Mouse (Mus musculus): ENCODE results near the gene Hivep2. TPM values are rescaled to one million over a fixed set of nuclear protein-coding genes. Genes with fewer than 3 reads are reported as not detected.

Hivep2 gene
- total RNA-seq, 1 experiment, result 2.3 TPM

- no peaks in the 10 kb centered on the region for H3K36me3 ChIP-seq (ENCODE audit: control insufficient read depth, insufficient read depth, low read length, poor library complexity, severe bottlenecking)
- in situ Hi-C loops (cut with MboI; ENCODE audit: low sequenced_read_pairs in 2 of 2, unreplicated experiment in 2 of 2), result no loop called here
- H3K9ac ChIP-seq (ENCODE audit: insufficient read depth, low read depth, low read length, poor library complexity, severe bottlenecking), result no peak overlapping the region
- peaks cover 0 to 2% of the 10 kb centered on the region in 2 experiments; a peak in 1 of 4 replicates for H3K4me1 ChIP-seq (ENCODE audit: control insufficient read depth in 2 of 2, insufficient read depth in 2 of 2, low read length in 2 of 2, poor library complexity in 1 of 2)
- no peak overlapping the region for H3K27ac ChIP-seq (ENCODE audit: insufficient read depth, low read depth, low read length, poor library complexity, severe bottlenecking)
- TF ChIP-seq ZNF384 (IDR thresholded peaks at IDR 0.05; ENCODE audit: low read depth, low read length) (no peak), ZC3H11A (IDR thresholded peaks at IDR 0.05; ENCODE audit: borderline replicate concordance, low read depth, low read length) (no peak), CHD2 (IDR thresholded peaks at IDR 0.05; ENCODE audit: low read depth, low read length) (no peak), MAFK (IDR thresholded peaks at IDR 0.05; ENCODE audit: insufficient read depth, low read depth, low read length) (no peak), HCFC1 (IDR thresholded peaks at IDR 0.05; ENCODE audit: borderline replicate concordance, insufficient read depth, low read length) (no peak)
- H3K4me3 ChIP-seq (ENCODE audit: insufficient read depth in 1 of 2, low read depth in 1 of 2, low read length in 2 of 2, poor library complexity in 1 of 2, severe bottlenecking in 1 of 2), result no peak overlapping the region
- DNase-seq (ENCODE audit: low read depth, low spot score), result no peak
- H3K9me3 ChIP-seq (ENCODE audit: control insufficient read depth, insufficient read depth, low read depth, low read length), result no peaks in the 10 kb centered on the region
Measured at GRCm38 (mm10) chr10:14024971-14025370, 59.1 kb downstream of the Hivep2 start.

GRCm38 (mm10) chr10:14027751-14028150 lies 61.9 kb downstream of the Hivep2 start:
- TF ChIP-seq ZC3H11A (IDR thresholded peaks at IDR 0.05; ENCODE audit: borderline replicate concordance, low read depth, low read length), result no peak
- TF ChIP-seq CHD2 (IDR thresholded peaks at IDR 0.05; ENCODE audit: low read depth, low read length), result no peak
- TF ChIP-seq ZNF384 (IDR thresholded peaks at IDR 0.05; ENCODE audit: low read depth, low read length), result no peak
- no peak for TF ChIP-seq HCFC1 (IDR thresholded peaks at IDR 0.05; ENCODE audit: borderline replicate concordance, insufficient read depth, low read length)
- Histone ChIP-seq H3K27ac (ENCODE audit: insufficient read depth, low read depth, low read length, poor library complexity, severe bottlenecking) (no peak overlapping the region), H3K4me3 (ENCODE audit: insufficient read depth in 1 of 2, low read depth in 1 of 2, low read length in 2 of 2, poor library complexity in 1 of 2, severe bottlenecking in 1 of 2) (no peak overlapping the region), H3K9me3 (ENCODE audit: control insufficient read depth, insufficient read depth, low read depth, low read length) (no peaks in the 10 kb centered on the region), H3K4me1 (ENCODE audit: control insufficient read depth in 2 of 2, insufficient read depth in 2 of 2, low read length in 2 of 2, poor library complexity in 1 of 2) (no peaks in the 10 kb centered on the region), H3K9ac (ENCODE audit: insufficient read depth, low read depth, low read length, poor library complexity, severe bottlenecking) (no peak overlapping the region), H3K36me3 (ENCODE audit: control insufficient read depth, insufficient read depth, low read length, poor library complexity, severe bottlenecking) (no peaks in the 10 kb centered on the region)
- no peak for DNase-seq (ENCODE audit: low read depth, low spot score)
- in situ Hi-C loops (cut with MboI; ENCODE audit: low sequenced_read_pairs in 2 of 2, unreplicated experiment in 2 of 2), result no loop called here

- no peak overlapping the region for H3K27ac ChIP-seq (ENCODE audit: insufficient read depth, low read depth, low read length, poor library complexity, severe bottlenecking)
- no peaks in the 10 kb centered on the region for H3K36me3 ChIP-seq (ENCODE audit: control insufficient read depth, insufficient read depth, low read length, poor library complexity, severe bottlenecking)
- H3K9me3 ChIP-seq (ENCODE audit: control insufficient read depth, insufficient read depth, low read depth, low read length), result no peaks in the 10 kb centered on the region
- in situ Hi-C loops (cut with MboI; ENCODE audit: low sequenced_read_pairs in 2 of 2, unreplicated experiment in 2 of 2), result no loop called here
- no peak for DNase-seq (ENCODE audit: low read depth, low spot score)
- no peak for TF ChIP-seq CHD2 (IDR thresholded peaks at IDR 0.05; ENCODE audit: low read depth, low read length)
- no peak for TF ChIP-seq ZC3H11A (IDR thresholded peaks at IDR 0.05; ENCODE audit: borderline replicate concordance, low read depth, low read length)
- TF ChIP-seq HCFC1 (IDR thresholded peaks at IDR 0.05; ENCODE audit: borderline replicate concordance, insufficient read depth, low read length), result no peak
- TF ChIP-seq MAFK (IDR thresholded peaks at IDR 0.05; ENCODE audit: insufficient read depth, low read depth, low read length), result no peak
- no peak for TF ChIP-seq ZNF384 (IDR thresholded peaks at IDR 0.05; ENCODE audit: low read depth, low read length)
- H3K4me1 ChIP-seq (ENCODE audit: control insufficient read depth in 2 of 2, insufficient read depth in 2 of 2, low read length in 2 of 2, poor library complexity in 1 of 2), result no peaks in the 10 kb centered on the region
- H3K4me3 ChIP-seq (ENCODE audit: insufficient read depth in 1 of 2, low read depth in 1 of 2, low read length in 2 of 2, poor library complexity in 1 of 2, severe bottlenecking in 1 of 2), result no peak overlapping the region
- H3K9ac ChIP-seq (ENCODE audit: insufficient read depth, low read depth, low read length, poor library complexity, severe bottlenecking), result no peak overlapping the region
Measured at GRCm38 (mm10) chr10:14028956-14029355, 63.1 kb downstream of the Hivep2 start.

- TF ChIP-seq ZNF384 (IDR thresholded peaks at IDR 0.05; ENCODE audit: low read depth, low read length) (no peak), ZC3H11A (IDR thresholded peaks at IDR 0.05; ENCODE audit: borderline replicate concordance, low read depth, low read length) (no peak), HCFC1 (IDR thresholded peaks at IDR 0.05; ENCODE audit: borderline replicate concordance, insufficient read depth, low read length) (no peak), MAFK (IDR thresholded peaks at IDR 0.05; ENCODE audit: insufficient read depth, low read depth, low read length) (no peak), CHD2 (IDR thresholded peaks at IDR 0.05; ENCODE audit: low read depth, low read length) (no peak)
- Histone ChIP-seq H3K27ac (ENCODE audit: insufficient read depth, low read depth, low read length, poor library complexity, severe bottlenecking) (no peak overlapping the region), H3K9ac (ENCODE audit: insufficient read depth, low read depth, low read length, poor library complexity, severe bottlenecking) (no peak overlapping the region), H3K4me1 (ENCODE audit: control insufficient read depth in 2 of 2, insufficient read depth in 2 of 2, low read length in 2 of 2, poor library complexity in 1 of 2) (no peaks in the 10 kb centered on the region), H3K9me3 (ENCODE audit: control insufficient read depth, insufficient read depth, low read depth, low read length) (no peaks in the 10 kb centered on the region), H3K36me3 (ENCODE audit: control insufficient read depth, insufficient read depth, low read length, poor library complexity, severe bottlenecking) (no peaks in the 10 kb centered on the region), H3K4me3 (ENCODE audit: insufficient read depth in 1 of 2, low read depth in 1 of 2, low read length in 2 of 2, poor library complexity in 1 of 2, severe bottlenecking in 1 of 2) (no peak overlapping the region)
- no peak for DNase-seq (ENCODE audit: low read depth, low spot score)
- in situ Hi-C loops (cut with MboI; ENCODE audit: low sequenced_read_pairs in 2 of 2, unreplicated experiment in 2 of 2), result no loop called here
Measured at GRCm38 (mm10) chr10:14030458-14031035, 64.7 kb downstream of the Hivep2 start.

GRCm38 (mm10) chr10:14032532-14032931 lies 66.7 kb downstream of the Hivep2 start:
- no peak overlapping the region for H3K4me3 ChIP-seq (ENCODE audit: insufficient read depth in 1 of 2, low read depth in 1 of 2, low read length in 2 of 2, poor library complexity in 1 of 2, severe bottlenecking in 1 of 2)
- H3K9ac ChIP-seq (ENCODE audit: insufficient read depth, low read depth, low read length, poor library complexity, severe bottlenecking), result no peak overlapping the region
- H3K27ac ChIP-seq (ENCODE audit: insufficient read depth, low read depth, low read length, poor library complexity, severe bottlenecking), result no peak overlapping the region
- TF ChIP-seq CHD2 (IDR thresholded peaks at IDR 0.05; ENCODE audit: low read depth, low read length) (no peak), ZC3H11A (IDR thresholded peaks at IDR 0.05; ENCODE audit: borderline replicate concordance, low read depth, low read length) (no peak), MAFK (IDR thresholded peaks at IDR 0.05; ENCODE audit: insufficient read depth, low read depth, low read length) (no peak)
- no peaks in the 10 kb centered on the region for H3K36me3 ChIP-seq (ENCODE audit: control insufficient read depth, insufficient read depth, low read length, poor library complexity, severe bottlenecking)
- in situ Hi-C loops (cut with MboI; ENCODE audit: low sequenced_read_pairs in 2 of 2, unreplicated experiment in 2 of 2), result no loop called here
- H3K9me3 ChIP-seq (ENCODE audit: control insufficient read depth, insufficient read depth, low read depth, low read length), result no peaks in the 10 kb centered on the region
- no peak for DNase-seq (ENCODE audit: low read depth, low spot score)
- H3K4me1 ChIP-seq (ENCODE audit: control insufficient read depth in 2 of 2, insufficient read depth in 2 of 2, low read length in 2 of 2, poor library complexity in 1 of 2), result no peaks in the 10 kb centered on the region

All from ES-E14 (cell line).